Mouse (Mus musculus): ENCODE data around the gene 3110009E18Rik.

3110009E18Rik gene

DNA sequence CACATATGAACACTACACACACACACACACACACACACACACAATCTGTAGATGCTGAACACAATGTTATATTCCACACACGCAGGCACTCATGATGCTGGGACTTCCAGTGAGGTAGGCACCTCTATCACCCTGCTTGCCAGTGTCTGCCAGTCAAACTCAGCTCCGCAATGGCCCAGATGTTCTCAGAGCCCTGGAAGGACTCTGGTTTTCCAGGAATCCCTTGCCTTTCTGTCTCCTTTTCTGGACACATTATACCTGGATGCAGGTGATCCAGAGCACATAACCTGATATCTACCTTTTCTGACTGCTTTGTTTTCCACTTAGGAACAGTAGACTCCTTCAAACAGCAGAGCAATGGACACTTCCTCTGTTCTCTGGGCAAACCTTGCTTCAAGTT, 75.7 kb downstream of the 3110009E18Rik start:
- no peak for DNase-seq (ENCODE audit: low spot score)

DNA sequence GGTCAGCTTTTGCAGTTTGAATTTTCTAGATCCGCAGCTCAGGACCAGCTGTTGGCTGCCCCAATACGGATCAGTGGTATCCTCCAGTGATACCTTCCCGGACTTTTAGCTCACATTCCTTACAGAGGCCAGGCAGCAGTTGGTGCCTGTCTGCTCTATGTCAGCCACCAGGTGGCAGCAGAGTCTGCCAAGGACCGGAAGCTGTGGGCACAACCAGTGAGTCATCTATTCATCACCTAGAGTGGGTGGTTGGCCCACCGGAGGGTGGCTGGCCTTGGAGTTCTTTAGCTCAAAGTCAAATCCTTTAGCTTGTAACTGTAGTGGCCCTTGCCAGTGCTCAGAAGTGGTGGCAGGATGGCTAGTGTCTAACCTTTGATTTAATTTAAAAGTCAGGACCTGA, 76.2 kb downstream of the 3110009E18Rik start:
- DNase-seq (ENCODE audit: low spot score), result peak; percentile 71

DNA sequence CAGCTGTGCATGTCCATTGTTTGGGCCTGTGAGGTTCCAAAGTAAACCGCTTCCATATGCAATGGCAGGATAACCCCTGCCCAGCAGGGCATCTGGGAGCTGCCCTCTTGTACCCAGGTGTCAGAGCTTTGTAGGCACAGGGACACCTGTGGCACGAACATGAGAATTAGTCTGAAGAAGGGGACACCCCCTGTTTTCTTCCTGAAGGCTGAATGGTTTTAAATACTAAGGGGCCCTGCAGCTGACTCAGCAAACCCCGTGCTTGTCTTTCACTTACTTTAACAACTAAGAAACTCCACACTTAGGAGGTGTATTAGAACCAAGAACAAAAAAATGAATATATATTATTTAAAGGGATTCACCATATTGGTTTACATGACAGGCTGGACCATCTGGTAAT, 77.2 kb downstream of the 3110009E18Rik start:
- no peak for DNase-seq (ENCODE audit: low spot score)

GRCm38 (mm10) chr1:120198942-120199341, 78.0 kb downstream of the 3110009E18Rik start:
- no peak for DNase-seq (ENCODE audit: low spot score)

DNA sequence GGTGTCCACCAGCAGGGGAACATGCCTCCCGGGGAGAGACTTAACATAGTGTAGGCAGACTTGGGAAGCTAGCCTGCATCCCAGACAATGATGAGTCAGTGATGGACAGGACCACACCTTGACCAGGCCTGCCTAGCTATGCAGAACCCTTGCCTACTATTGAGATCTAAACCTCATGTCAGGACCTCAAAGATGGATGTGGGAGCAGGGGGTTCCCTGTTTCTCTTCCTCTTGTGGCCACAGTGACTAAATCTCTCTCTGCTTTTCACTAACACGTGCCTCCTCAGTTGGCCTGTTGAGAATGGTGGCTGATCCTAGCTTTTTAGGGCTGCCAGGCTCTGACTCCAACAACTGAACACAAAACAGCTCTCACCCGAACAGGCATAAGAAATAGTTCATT, 81.6 kb downstream of the 3110009E18Rik start:
- no peak for DNase-seq (ENCODE audit: low spot score)

- DNase-seq (ENCODE audit: low spot score), result no peak
These were observed 82.8 kb downstream of the 3110009E18Rik start for GRCm38 (mm10) chr1:120203836-120204235.

DNA sequence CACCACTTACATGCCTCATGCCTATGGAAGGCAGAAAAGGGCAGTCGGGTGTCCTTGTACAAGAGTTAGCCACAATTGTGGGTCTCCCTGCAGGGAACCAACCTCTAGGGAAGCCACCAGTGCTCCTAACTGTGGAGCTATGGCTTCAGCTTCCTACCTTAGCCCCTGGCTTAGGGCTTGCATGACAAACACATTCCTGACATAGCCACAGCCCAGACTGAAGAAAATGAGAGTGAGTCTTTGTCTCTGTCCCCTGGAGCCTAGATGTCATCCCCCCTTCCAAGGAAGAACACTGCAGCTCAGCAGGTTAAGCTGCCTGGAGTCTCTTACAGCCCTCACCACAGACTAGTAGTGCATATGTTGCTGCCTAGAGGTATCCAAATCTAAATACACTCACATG, 83.8 kb downstream of the 3110009E18Rik start:
- no peak for DNase-seq (ENCODE audit: low spot score)

GRCm38 (mm10) chr1:120207568-120207967, 86.6 kb downstream of the 3110009E18Rik start:
- DNase-seq (ENCODE audit: low spot score), result peak; percentile 35

DNA sequence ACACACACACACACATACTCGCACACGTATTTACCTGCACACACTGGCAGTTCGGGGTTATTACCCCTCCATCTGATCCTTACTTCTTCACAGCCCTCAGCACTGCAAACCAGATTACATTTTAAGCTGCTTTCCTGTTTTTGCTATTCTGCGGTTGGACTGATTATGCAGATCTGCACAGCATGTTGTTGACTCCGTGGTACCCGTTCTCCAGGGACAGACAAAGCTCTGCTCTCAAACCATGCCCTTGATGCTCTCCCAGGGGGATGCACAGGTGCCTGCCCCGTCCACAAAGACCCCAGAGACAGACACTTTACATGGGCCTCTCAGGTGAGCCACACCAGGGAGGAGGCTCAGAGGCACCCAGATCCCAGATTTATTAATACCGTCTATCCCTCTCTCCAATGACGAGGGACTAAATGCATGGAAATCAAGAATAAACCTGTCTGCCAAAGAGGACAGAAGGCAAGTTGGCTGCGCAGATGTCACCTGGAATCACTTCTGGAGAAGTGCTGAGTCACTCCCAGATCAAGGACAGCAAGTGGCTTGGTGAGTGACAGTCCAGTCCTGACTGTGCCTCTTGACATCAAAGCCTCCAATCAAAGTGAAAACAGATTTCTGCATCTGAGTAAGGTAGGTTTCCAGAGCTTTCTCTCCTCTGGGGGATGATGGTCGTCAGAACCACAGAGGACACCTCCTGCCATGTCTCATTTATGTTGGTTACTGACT, 87.7 kb downstream of the 3110009E18Rik start:
- no peak for DNase-seq (ENCODE audit: low spot score)

DNA sequence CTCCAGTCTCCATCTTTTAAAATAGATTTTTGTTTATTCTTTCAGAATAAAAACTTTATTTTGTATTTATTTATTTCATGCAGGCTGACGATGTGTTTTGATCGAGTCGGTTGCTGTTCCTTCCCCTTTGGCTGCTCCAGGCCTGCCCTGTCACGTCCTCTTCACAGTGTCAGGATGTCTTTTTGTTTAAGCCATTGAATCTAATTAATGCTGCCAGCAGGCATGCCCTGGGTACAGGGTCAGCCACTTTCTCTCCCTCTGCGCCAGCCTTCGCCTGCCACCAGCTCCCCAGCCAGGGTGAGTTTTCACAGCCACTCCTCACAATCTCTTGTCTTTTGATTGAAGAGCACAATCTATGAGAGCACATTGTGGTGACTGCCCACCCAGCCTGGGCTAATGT, 99.9 kb downstream of the 3110009E18Rik start:
- no peak for DNase-seq (ENCODE audit: low spot score)

GRCm38 (mm10) chr1:120221285-120221684, 100.3 kb downstream of the 3110009E18Rik start:
- DNase-seq (ENCODE audit: low spot score), result no peak

DNA sequence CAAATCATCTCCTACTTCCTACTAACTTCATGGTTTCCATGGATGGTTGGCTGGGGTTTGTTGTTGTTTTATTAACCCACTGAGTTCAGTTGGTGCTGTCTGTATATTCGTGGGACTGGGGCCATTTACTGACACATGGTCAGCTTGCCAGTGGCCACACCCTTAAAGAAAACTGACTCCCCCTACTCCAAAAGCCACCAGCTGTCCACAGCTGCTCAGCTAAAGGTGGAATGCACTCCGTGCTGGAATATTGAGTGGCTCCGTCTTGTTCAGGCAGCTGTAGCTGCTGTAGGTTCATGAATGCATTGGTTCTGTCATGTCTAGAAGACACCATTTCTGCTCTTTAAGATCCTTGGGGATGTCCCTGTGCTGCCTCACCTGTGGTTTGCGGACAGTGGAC, 102.6 kb downstream of the 3110009E18Rik start:
- DNase-seq (ENCODE audit: low spot score), result no peak

DNA sequence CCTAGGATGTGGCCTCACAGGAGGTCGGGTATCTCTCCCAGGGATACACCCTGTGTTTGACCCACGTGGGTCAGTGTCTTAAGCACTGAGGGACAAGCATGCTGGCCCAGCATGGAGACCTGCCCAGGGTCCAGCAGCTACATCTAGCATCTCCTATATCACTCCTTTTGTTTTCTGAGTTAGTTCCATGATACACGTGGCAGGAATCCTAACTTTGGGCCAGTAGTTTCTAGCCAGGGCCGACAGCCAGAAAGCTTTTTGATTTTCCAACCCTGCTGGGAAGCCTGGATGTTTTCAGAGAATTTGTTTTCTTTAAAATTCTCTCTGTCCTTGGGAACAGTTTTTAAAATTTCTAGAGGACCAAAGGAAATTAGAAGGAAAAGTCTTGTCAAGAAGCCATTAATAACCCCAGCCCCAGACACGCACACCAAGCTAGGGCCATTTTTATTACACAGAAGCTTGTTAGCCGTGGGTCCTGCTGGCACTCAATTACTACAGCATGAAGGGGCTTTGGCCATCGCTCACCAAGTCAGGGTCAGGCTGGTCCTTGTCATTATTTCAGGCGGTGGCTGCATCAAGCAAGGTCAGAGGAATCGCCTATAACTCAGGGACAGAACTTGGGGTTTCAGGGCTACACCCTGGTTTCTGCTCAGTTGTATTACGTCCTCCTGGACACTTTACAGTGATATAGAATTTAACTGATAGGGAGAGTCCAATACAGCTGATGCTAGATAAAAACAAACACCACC, 108.9 kb downstream of the 3110009E18Rik start:
- no peak for DNase-seq (ENCODE audit: low spot score)

- DNase-seq (ENCODE audit: low spot score), result no peak
These were observed 110.3 kb downstream of the 3110009E18Rik start for GRCm38 (mm10) chr1:120231334-120231733.

DNA sequence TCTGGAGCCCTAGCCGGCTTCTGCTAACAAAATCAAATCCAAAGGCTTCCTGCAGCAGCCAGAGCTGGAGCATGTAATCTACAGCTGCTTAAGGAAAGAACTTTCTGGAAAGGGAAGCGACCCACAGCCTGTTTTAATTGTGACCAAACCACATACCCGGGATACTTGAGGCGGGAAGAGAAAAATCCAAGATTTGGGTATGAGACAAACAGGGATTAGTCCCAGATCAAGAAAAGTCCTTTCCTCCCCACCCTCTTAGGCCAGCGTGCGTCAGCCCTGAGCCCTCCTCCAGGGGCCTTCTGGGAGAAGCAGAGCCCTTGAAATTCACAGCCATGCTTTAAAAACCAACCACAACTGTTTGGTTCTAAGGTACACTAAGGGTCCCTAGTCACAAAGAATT, 111.2 kb downstream of the 3110009E18Rik start:
- DNase-seq (ENCODE audit: low spot score), result no peak

- DNase-seq (ENCODE audit: low spot score), result no peak
These were observed 114.7 kb downstream of the 3110009E18Rik start for GRCm38 (mm10) chr1:120235631-120236215.

DNA sequence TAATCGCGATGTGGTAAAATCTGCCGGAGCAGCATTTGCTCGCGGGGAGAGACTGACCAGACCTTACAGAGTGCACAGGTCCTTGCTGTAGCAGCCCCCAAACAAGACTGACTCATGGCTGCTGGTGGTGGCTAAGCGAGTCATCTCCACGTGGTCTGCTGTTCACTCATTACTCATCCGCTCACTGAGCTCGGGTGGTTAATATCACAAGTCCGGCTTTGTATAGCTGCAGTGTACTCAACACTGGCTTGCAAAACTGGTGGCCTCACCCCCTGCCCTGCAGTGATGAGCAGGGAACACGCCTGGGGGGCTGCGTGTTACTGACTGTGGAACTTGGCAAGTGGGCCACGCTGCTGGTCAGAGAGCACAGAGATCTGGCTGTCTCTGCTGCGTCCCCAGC, 115.4 kb downstream of the 3110009E18Rik start:
- DNase-seq (ENCODE audit: low spot score), result no peak

DNA sequence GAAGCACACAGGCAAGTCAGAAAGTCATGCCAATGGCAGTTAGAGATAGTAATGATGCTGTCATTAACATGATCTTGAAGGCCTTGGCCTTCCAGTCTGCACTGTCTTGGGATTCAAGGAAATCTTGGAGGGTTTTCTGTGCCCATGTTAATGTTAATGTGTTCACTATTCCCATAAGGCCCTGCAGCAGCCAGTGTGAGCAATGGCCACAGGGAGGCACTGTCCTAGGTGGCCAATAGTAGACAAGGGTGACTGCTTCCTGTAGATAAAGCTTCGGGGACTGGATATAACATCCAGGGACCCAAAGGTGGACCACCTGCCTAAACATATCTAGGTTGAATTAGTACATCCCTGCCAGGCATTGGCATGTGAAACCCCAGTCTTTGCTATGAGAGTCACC, 116.1 kb downstream of the 3110009E18Rik start:
- DNase-seq (ENCODE audit: low spot score), result no peak
